Mouse (Mus musculus): ENCODE measurements around the gene Fank1.
A peak's percentile ranks its signal among the peaks of the same experiment; 100 is the strongest.

Fank1 gene

DNA sequence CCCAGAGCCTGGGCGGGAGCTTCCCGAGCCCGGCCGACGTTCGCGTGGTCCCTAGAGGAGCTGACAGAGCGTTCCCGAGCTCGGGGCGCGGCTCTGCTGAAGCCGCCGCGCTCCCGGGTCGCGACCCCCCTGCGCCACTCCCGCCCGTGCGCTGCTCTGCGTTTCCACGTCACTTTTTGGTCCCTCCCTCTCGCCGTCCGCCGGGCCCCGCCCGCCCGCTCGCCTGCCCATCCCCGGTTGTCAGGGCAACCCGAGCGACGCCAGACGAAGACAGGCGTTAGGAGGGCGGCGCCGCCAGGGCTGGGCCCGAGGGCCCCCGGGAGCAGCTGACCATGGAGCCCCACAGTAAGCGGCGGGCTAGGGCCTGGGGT lies at the start of gene Fank1:
Gene Fank1 (plus strand): TSS at position 236 of the 371 bp plus-strand sequence.
- DNase-seq (ENCODE audit: low read depth), result peak; percentile 82

GRCm38 (mm10) chr7:133727027-133727426 lies 49.6 kb upstream of the Fank1 start:
- no peak for DNase-seq (ENCODE audit: low read depth)

DNA sequence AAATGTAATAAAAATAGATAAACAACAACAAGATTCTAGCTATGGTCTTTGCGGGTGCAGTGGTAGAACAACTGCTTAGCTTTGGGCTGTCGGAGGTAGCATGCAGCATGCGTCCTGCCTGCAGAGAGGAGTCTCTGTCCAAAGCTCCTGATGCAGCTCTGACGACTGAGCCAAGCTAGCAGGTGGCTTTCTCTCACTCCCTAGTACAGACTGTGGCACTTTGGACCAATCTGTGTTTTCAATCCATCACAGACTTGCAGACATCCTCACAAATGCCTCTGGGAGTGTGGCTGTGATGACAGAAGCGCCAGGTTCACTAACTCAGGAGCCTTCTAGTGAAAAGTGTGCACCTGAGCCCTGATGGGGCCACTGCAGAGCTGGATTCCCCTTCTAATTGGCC lies 47.3 kb upstream of the Fank1 start:
- DNase-seq (ENCODE audit: low read depth), result no peak

- no peak for DNase-seq (ENCODE audit: low read depth)
Measured at GRCm38 (mm10) chr7:133730324-133731191, 46.1 kb upstream of the Fank1 start.

DNA sequence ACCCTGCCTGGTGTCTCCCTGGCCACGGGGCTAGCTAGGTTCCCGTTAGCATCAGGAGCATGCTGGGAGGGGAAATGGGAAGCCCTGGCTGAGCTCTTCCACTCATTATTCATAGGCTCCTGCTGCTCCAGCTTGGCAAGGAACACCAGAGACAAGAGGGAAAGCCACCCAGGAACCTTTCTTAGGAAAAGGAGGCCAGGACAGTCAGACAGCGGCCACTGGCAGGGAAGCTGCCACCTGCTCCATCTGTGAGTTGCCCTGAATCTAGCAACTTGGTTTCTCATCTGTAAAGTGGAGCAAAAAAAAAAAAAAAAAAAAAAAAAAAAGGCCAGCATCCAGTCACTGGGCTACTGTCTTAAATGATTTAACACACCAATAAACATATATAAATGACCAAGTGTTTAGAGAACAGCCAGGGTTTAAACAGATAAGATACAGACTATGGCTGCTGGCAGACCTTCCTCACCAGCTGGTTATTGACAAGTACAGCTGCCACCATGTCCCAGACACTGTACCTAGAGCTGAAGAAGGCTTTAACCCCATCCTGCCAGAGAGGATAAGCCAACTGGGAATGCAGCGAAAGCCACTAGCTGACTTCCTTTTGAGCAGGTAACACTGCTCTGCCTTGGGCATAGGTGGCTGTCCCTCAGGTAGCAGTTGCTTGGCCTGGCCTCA lies 44.6 kb upstream of the Fank1 start:
- DNase-seq (ENCODE audit: low read depth), result no peak

- DNase-seq (ENCODE audit: low read depth), result no peak
Measured at GRCm38 (mm10) chr7:133740558-133740957, 36.1 kb upstream of the Fank1 start.

DNA sequence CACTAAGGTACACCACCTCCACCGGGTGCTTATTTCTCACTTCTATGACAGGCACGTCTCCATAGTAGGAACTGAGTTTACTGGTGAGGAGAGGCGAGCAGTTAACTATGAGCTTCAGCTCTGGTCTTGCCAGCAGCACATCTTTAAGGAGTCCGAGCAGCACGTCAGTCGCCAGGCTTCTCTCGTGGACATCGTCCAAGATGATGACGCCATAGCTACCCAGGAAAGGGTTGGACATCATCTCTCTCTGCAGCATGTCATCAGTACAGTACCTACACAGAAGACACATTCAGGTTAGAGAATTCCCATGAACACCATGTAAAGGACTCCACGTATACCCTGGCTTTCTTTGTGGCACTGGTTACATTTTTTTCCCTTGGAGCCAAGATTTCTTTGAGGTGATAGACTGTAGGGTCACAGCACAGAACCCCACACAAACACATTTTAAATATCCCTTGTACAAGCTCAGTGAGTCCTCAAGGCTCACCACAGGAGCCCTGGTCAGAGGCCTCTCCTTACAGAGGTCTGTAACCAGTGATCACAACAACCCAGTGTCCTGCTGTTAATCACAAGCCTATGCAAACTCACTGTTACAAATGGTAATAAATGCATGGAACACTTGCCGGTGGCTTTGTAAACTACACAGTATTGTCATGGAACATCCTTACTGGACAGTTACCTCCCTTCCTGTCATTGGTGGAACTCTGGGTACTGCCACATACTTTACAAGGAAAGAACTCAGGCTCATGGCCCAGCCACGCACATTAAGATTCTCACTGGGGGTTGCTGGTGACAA lies 33.9 kb upstream of the Fank1 start:
- no peak for DNase-seq (ENCODE audit: low read depth)

- no peak for DNase-seq (ENCODE audit: low read depth)
Measured at GRCm38 (mm10) chr7:133743611-133744010, 33.0 kb upstream of the Fank1 start.

DNA sequence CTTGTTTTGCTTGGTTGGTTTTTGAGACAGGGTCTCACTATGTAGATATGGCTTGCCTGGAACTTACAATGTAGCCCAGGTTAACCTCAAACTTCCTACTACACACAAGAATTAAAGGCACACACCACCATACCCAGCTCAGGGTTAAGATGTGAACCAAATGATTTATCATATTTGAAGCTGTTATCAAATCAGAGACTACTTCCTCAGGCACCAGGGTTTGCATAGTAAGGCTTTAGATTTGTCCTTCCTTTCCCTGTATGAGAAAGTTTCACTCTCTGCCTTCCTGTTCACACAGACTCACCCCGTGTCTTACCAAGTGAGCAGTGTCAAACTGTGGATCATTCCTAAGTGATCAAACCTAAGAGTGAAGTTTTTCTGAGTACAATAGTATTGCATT lies 32.5 kb upstream of the Fank1 start:
- no peak for DNase-seq (ENCODE audit: low read depth)

GRCm38 (mm10) chr7:133744701-133745100 lies 32.0 kb upstream of the Fank1 start:
- no peak for DNase-seq (ENCODE audit: low read depth)

DNA sequence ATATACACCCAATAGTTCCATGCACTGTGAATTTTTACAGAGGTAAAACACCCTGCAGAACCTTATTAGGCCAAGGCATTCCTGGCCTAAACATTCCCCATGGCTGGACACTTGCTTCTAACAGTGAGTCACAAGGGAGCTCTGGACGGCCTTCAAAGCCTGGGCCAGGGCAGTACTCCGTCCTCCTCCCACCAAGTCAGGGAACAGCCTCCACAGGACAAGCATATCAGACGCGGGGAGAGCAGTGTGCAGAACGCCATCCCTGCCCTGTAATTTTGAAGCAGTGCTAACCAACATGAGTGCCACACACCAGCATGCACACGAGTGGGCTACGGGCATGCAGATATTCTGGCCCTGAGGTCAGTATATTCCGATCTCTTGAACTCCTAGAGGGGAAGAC lies 29.3 kb upstream of the Fank1 start:
- DNase-seq (ENCODE audit: low read depth), result no peak

DNA sequence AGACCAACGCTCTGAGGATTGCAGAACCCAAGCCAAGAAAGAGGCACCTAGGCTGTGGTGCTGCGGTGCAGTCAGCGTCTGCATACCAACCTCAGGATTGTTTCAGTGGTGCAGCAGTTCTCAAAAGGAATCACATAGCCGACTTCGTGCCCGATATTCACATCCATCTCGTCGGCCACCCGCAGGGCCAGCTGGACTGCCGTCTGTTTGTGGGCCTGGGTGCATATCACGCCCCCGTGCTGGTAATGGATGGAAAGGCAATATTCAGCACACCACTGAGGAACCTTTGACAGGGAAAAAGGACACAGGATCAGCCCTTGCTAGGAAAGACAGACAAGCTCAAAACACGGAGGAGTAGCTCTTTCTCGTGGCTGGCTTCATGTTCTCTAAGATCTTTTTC lies 27.9 kb upstream of the Fank1 start:
- no peak for DNase-seq (ENCODE audit: low read depth)

DNA sequence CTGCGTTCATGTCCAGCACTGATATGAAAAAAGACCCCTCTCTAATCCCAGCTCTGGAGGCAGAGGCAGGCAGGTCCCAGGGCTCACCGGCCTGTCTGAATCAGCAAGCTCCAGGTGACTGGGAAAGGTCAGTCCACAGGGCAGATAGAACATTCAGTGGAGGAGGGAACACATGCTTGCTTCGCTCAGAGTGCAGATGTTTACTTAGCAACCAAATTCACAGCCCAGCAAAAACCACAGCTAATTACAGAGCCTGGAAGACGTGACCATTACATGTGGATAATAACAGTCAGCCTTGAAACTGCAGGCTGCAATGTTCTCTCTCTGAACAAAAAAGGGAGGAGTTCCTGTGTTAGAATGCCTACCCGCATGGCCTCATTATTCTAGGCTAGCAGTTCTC lies 26.0 kb upstream of the Fank1 start:
- DNase-seq (ENCODE audit: low read depth), result no peak

DNA sequence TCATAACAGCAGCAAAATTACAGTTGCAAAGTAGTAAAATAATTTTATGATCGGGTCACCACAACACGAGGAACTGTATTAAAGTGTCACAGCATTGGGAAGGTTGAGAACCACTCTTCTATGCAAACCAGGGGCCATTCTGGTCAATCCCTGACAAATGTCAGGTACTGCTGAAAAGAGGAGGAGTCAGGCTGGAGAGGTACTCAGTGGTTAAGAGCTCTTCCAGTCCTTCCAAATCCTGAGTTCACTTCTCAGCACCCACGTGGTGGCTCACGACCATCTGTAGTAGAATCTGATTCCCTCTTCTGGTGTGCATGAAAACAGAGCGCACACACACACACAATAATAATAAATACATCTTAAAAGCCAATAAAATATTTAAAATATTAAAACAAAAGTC lies 25.5 kb upstream of the Fank1 start:
- no peak for DNase-seq (ENCODE audit: low read depth)

DNA sequence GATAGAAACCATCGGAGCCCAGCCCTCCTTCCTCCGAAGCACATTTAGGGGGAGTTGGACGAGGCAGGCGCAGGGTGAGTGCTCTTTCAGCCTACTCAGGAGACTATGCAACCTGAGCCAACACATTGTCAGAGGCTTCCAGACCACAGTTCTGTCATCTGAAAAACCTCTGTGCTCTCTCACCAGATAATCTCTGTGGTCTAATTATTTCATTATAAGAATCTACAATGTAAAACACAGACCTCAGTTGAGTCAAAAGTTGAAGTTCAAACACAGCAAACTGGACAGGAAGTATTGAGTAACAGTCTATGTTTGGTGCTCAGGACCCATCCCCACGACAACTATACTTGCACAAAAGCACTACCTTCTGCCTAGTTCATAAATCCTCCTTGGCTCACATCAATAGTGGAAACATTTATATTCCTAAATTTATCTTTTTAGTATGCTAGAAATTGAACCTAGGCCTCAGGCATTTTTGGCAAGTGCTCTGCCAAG lies 18.7 kb upstream of the Fank1 start:
- no peak for DNase-seq (ENCODE audit: low read depth)

- DNase-seq (ENCODE audit: low read depth), result no peak
Measured at GRCm38 (mm10) chr7:133758716-133759115, 17.9 kb upstream of the Fank1 start.

- no peak for DNase-seq (ENCODE audit: low read depth)
Measured at GRCm38 (mm10) chr7:133759611-133760353, 16.9 kb upstream of the Fank1 start.

DNA sequence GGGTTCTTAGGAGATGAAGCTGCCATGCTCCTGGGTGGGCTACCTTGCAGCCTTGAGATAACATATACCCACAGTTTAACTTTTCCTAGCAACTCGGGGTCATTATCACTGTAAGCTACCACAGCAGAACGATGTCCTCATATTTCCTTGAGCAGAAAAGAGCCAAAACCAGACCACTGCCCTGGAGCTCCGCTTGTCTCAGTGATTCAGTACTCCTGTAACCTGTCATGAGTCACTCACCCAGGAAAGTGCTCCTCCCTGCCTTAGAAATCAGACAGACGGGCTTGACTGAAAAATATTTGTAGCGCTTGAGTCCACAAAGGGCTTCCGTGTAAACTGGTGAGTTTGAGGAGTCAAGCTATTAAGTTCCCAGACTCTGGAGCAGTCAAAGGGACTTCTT lies 14.0 kb upstream of the Fank1 start:
- no peak for DNase-seq (ENCODE audit: low read depth)

GRCm38 (mm10) chr7:133764425-133764824 lies 12.2 kb upstream of the Fank1 start:
- no peak for DNase-seq (ENCODE audit: low read depth)

- DNase-seq (ENCODE audit: low read depth), result no peak
Measured at GRCm38 (mm10) chr7:133765240-133765848, 11.3 kb upstream of the Fank1 start.

DNA sequence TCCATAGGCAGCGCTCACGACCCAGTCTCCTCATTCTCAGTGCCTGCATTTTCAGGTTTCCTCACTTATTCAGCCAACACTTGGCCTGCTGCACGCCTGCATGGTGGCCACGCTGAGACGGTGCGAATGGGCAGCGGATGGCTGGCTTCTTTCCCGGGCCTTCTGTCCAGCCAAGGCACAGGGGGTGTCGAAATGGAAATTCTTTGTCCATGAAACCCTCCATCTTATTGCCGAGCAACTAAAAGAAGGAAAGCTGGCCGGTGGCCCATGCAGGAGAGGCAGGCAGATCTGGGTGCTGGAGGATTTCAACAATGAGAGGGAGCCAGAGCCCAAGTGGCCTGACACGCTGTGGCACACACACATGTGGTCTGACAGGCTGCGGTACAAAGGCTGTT lies 10.8 kb upstream of the Fank1 start:
- no peak for DNase-seq (ENCODE audit: low read depth)
